Mouse (Mus musculus) liver, adult (tissue): ENCODE measurements at regions not wholly inside any gene's neighbourhood (a gene's known extent, or its start where the extent isn't known, plus 50 kb on each side); places are given as distances from the start of the nearest gene placed in this dataset.

ENCODE experiments used
- GATA4 ChIP-seq: IDR thresholded peaks from 2 replicates; pipeline ENCODE4 v1.6.1; 2014; ENCODE audit warnings: mild to moderate bottlenecking, low read length; ENCODE audit not compliant: insufficient replicate concordance

DNA sequence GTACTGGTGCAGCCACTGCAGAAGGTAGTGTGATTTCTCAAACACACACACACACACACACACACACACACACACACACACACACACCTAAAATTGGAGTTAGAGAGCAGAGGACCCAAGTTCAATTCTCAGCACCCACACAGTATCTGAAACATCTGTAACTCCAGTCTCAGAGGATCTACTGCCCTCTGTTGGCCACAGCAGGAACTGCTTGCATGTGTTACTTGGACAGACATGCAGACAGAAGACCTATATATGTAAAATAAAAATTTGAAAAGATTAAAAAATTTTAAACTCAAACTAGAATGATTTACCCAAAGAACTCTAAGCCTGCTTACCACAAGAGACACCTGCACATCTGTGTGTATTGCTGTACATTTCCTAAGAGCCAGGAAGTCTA is 185.9 kb upstream of the Rapgef5 start:
- no peak for TF ChIP-seq GATA4

DNA sequence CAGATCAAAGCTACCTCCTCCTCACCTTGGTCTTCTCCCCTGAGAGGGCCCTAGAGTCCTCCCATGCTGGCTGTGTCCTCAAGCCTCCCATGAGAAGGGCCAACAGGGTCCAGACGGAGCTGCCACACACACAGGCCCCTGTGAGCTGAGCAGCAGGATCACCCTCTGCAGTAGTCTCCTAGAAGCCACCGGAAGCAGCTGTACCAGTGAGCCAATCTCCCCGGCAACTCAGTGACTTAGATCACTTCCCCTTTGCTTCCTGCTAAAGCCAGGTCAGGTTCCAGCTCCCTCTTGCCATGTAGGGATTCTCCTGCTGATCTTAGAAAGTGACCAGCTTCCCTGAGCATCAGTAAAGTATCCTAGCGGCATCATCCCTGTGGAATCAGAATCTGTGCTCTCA is 179.4 kb upstream of the Rapgef5 start:
- TF ChIP-seq GATA4 = no peak

DNA sequence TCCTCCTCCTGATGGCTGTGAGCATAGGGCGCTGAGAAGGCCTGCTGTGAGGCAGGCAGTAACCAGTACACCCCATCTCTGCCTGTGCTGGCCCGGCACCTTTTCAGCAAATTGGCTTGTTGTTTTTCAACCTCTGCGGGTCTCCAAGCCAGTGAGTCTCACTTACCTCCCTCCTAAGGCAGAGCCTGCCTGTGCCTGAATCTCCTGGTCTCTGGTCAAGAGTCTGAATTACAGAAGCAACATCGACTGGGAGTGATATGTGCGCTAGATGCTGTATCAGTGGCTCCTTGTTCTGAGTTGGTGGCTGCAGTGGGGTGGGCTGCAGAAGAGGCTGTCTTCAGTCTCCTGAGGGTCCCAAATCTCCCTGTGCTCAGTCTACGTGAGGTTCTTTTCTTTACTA is 174.0 kb upstream of the Rapgef5 start:
- no peak for TF ChIP-seq GATA4

DNA sequence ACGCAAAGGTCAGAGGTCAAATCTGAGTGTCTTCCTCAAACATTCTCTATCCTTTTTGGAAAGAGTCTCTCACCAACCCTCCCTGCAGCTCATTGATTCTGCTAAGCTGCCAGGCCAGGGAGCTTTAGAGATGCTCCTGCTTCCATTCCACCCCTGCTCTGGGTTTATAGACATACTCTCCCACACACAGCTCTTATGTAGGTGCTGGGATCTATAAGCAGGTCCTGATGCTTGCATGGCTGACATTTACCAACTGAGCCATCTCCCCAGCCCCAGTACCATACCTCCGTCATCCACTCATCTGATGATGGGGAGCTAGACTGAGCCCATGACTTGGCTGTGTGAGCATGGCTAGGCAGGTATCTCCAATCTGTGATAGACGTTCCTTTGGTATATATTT is 173.2 kb upstream of the Rapgef5 start:
- no peak for TF ChIP-seq GATA4

DNA sequence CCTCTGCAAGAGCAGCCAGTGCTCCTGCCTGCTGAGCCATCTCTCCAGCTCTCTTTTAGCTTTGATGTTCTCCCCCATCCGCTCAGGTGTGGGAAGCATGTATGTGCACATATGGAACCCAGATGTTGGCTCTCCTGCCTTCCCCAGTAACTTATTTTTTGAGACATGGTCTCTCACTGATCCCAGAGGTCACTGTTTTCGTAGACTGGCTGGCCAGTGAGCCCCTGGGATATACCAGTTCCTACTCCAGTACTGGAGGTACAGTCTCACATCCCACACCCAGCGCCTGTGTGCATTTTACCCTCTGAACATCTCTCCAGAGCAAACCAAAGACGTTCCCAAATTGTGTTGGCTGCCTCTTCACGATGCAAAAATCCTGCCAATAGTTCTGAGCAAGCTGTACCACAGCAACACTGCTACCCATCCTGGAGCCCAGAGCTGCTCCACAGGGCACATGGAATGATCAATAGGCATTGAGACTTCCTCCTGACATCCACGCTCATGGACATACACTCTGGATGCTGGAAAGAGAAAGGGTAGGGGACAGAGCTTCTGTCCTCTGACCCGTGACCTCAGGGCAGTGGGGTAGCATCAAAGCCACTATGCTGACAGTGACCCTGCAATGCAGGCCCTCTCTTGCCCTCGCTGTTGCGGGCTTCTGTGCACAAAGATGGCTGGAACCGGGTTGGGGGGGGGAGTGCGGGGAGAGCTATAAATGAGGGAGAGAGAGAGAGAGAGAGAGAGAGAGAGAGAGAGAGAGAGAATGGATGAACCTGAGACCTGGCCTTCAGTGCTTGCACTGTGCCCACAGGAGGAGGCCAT is 171.8 kb upstream of the Rapgef5 start:
- no peak for TF ChIP-seq GATA4

DNA sequence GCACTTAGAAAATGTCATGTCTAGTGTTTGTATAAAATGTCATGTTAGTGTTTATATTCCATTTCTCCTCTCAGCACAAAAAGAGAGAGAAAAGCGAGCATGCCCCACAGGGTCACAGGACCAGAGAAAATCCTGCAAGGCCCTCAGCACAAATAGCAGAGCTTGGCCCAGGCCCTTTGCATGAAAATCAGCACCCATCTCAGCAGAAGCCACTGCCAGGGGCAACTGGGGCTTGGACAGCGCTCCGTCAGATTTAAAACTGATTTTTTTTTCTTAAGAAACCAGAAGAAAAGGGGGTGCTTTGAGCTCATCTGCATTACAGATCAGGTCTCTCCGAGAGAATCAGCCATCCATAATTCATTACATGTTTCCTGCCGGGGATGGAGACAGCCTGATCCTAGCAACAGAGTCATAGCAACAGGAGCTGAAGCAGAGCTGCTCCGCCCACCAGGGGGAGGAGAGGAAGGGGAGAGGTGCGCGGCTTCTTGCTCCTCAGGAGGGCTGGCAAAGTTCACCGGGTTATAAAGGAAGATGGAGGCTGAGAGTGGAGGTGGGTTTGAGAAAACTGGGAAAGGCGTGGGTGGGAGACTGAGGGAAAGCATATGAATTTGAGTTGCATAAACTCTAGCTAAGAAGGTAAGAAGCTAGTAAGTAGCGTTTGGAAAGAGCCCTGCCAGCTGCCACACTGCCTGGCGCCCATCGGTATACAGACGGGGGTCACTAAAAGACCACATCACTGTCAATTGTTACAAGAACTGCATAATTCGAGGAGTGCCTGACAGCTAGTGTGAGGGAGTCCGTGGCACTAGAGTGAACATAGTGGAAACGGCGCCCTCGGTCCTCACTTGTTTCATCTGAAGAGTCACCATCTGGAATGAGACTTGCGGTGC is 170.9 kb upstream of the Rapgef5 start:
- TF ChIP-seq GATA4 = no peak

DNA sequence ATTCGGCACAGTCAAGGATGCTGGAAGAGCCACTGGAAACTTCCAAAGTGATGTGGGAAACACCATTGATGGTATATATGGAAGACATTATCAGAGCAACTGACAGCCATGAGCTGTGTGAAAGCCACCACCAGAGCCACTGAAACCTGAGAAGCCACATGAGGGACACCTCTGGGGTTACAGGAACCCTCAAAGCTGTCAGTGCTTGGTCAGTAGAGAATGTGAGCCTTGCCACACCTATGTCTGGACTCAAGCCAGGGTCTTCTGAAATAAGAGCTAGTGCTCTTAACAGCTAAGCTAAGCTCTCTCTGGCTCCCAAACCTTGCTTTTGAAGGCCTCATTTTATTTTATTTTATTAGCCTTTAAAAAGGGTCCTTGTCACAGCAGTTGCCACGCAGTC is 170.2 kb upstream of the Rapgef5 start:
- no peak for TF ChIP-seq GATA4

DNA sequence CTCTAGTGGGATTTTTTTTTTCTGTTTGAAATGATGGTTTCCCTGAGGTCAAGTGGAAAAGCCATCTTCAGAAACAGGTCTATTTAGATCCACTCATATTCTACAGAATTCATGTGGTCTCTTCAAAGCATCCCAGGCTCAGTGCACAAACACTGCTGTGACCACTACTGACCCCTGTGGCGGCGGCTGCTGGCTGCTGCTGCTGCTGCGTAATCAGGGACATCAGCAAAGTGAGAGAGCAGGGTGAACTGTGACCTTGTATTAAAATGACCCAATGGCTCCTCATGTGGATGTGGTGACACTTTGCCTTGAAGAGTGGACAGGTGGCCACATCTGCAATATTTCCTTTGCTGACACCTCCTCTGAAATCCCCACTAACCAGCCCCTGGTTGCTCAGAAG is 169.1 kb upstream of the Rapgef5 start:
- TF ChIP-seq GATA4 = no peak

DNA sequence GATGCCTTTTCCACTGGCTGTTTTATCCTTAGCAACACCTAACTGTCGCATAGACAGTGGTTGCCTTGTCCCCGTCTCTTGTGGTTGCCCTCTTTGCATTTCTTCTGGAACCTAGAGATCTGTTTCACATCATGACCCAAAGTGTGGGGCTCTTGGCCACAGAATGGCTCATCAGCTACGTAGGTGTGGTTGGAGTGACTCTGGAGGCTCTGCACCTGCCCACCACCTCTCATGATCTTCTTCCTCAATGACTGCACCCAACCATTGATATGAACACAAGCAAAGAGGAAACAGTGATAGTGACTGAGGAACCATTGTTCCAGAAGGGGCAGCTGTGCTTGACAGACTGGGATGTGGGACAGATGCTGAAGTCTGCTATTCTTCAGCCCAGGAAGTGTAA is 167.8 kb upstream of the Rapgef5 start:
- no peak for TF ChIP-seq GATA4

DNA sequence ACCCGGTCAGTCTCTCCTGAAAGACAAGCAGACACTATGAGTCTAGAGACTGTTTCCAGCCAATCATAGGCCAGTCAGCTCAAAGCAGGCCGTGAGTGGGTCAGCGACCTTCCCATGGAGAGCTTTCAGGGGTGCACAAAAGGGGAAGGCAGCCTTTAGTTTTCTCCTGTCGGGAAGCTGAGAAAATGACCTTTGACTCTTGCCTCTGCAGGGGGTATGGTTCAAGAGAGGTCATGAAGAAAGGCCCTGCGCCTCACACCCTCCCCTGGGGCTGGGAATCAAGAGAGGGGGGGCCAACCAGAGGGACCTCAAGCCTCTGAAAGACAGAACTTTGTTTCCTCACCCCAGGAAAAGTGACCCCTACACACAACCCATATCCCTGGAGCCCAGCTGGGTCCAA is 164.4 kb upstream of the Rapgef5 start:
- no peak for TF ChIP-seq GATA4

DNA sequence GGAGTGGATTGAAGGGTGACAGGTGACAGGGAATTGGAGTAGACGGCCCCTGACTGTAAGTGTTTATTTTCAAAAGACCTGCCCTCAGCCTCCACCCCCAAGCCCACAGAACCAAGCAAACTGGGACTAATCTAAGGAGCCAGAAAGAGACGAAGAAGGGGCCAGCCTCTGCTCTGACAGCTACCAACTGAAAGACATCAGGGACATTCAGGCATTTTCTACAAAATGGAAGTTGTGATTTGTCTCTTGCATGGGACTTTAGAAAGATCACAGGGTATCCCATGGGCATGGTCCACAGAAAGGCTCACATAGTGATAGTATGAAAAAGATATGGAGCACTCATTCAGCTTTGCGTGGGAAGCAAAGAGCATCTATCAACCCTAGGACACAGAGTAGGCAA is 163.8 kb upstream of the Rapgef5 start:
- no peak for TF ChIP-seq GATA4

DNA sequence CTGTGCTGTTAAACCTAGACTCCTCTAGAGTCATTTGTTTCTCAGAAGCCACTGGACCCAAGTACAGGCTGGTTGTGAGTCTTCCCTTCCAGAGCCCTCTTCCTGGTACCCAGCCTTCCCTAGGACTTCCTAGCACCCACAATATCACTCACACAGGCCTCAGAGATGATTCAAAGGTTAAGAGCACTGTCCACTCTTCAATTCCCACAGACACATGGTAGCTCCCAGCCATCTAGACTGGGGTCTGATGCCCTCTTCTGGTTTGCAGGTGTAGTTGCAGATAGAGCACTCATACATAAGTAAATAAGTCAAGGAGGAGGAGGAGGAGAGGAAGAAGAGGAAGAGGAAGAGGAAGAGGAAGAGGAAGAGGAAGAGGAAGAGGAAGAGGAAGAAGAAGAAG is 163.3 kb upstream of the Rapgef5 start:
- no peak for TF ChIP-seq GATA4

DNA sequence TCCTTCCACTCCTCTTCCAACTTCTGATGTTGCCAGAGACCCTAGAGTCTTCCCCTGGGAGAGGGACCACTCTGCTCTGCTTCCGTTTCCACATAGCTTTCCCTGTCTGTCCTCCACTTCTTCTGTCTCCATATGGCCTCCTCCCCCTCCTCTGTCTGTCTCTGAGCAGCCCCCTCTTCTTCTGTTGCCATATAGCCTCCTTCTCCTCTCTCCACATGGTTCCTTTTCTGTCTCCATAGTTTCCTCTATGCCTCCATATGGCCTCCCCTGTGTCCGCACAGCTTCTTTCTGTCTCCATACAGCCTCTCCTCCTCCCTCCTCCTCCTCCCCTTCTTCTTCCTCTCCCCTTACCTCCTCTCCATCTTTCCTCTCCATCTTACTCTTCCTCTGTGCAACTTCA is 158.5 kb upstream of the Rapgef5 start:
- TF ChIP-seq GATA4 = no peak

DNA sequence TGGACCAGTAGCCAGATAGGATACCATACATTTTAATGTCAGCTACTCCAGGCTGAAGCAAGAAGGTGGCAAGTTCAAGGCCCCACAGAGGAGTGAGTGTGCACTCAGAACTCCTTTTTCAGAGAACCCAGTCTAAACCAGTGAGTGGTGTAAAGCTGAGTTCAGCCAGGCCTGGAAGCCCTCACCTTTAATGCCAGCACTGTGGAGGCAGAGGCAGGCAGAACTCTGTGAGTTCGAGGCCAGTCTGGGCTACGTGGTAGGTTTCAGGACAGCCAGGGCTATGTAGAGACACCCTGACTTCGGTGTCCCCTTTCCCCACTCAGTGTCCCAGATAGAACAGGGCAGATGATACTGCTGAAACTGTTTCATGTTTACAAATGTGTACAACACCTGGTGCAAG is 157.4 kb upstream of the Rapgef5 start:
- TF ChIP-seq GATA4 = no peak

DNA sequence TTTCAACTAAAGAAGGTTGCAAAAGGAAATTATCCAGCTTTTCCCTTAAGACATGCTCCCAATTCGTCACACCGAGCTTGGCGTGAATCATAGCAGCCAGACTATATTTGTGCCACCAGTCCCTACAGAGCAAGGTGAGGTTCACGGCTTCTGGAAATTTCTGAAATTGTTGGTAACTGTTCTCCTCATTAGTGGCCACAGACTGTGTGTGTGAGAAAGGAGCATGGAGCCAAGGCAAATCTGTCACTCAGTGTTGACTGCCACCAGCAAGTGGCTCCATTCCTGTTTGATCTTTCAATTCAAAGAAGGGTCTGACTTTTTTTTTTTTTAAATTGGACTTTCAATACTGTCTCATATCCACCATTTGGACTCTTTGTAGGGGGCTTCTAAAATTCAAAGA is 156.1 kb upstream of the Rapgef5 start:
- TF ChIP-seq GATA4 = no peak

DNA sequence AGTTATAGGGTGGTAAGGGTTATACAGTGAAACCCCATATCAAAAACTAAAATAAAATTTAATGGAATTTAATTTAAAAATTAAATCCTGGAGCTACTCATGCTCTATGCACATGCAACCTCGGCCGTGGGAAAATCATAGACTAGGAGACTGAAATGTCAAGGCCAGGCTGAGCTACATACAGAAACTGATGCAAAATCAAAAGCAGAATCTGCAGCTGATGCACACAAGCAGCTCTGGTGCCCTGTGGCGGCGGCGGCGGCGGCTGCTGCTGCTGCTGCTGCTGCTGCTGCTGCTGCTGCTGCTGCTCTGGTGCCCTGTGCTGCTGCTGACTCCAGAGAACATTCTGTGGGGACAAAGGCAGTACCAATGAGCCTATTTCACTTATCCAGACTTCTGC is 154.5 kb upstream of the Rapgef5 start:
- no peak for TF ChIP-seq GATA4
